Mouse (Mus musculus) embryonic fibroblast, embryonic 13.5 days (primary cell): ENCODE data around the gene Arih2. TPM values are rescaled to one million over a fixed set of nuclear protein-coding genes. Genes with fewer than 3 reads are reported as not detected.
A peak's percentile ranks its signal among the peaks of the same experiment; 100 is the strongest.

Source experiments
- H3K27ac ChIP-seq: 2 replicates; pipeline ENCODE4 v1.5.1; 2012; ENCODE audit warnings: low read length, control low read depth, inconsistent platforms; ENCODE audit not compliant: insufficient read depth
- H3K4me1 ChIP-seq: 2 replicates; pipeline ENCODE4 v1.6.1; 2011; ENCODE audit warnings: low read length; ENCODE audit not compliant: control insufficient read depth, insufficient read depth
- H3K4me3 ChIP-seq: 2 replicates; pipeline ENCODE4 v1.5.1; 2011; ENCODE audit warnings: mild to moderate bottlenecking, control low read depth, low read length; ENCODE audit not compliant: insufficient read depth
- CTCF ChIP-seq: IDR thresholded peaks from 2 replicates; pipeline ENCODE4 v1.5.1; 2011; ENCODE audit warnings: mild to moderate bottlenecking, control low read depth, low read length, moderate library complexity, borderline replicate concordance; ENCODE audit not compliant: insufficient read depth
- POLR2A ChIP-seq: IDR thresholded peaks from 2 replicates; pipeline ENCODE4 v1.6.1; 2011; ENCODE audit warnings: low read depth, mild to moderate bottlenecking, control low read depth, low read length, moderate library complexity
- polyA plus RNA-seq: library from polyadenylated mRNA; stranded (reverse); fragments of >200 nt; gene quantifications from 2 replicates; pipeline ENCODE4 v1.2.4, GENCODE M21; 2011; ENCODE audit warnings: low read depth; ENCODE audit not compliant: missing spikeins, insufficient read length

Gene Arih2
- polyA plus RNA-seq, 1 experiment = 73.9 TPM

DNA sequence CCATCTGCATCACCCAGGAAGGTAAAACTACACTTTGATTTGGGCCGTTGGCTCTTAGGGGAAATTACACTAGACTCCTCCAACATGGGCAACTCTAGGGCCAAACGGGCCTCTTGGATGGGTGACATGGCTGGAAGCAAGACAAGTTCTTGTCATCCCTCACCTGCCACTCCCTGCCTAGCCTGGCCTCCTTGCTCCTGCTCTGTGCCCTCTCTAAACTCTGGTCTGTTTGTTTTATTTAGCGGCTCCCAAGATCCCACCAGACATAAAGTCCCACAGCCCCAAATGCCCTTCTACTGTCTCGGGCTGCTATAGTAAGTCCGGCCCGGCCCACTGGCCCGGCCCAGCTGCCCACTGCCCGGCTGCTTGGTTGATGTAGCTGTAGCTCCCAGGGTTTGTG lies 85.5 kb downstream of the Arih2 start:
- H3K4me3 ChIP-seq = no peak overlapping the region
- TF ChIP-seq CTCF (no peak), POLR2A (no peak)
- no peak overlapping the region for H3K27ac ChIP-seq
- H3K4me1 ChIP-seq = peaks cover 4% of the 10 kb centered on the region; the same call in 1 of the 2 replicates

DNA sequence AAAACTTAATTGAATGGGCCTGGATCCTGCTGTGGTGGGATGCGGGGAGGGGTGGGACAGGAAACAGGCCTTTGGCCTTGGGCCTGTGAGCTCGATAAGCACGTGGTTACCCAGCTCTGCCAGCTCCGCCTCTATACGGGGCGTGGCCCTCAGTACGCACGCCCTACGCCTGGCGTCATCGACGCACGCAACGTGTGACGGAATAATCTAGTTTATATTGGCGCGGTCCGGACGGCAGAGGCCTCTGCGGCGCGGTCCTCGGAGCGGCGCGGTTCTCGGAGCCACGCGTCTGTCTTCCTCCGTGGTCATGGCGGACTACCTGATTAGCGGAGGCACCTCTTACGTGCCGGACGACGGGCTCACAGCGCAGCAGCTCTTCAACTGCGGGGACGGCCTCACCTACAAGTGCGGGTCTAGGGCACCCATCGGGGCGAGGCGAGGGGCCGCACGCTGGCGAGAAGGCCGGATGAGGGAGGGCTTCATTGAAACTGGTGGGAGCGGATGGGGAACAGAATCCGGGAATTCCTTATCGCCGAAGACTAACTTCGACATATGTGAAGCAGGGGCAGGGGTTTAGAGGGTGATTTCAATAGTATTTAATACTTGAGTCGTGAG lies 88.9 kb downstream of the Arih2 start, which contains the start of gene Impdh2:
Gene Impdh2, plus strand, starts transcription at position 60 of the 615 bp plus-strand sequence.
- no peak for TF ChIP-seq CTCF
- TF ChIP-seq POLR2A = peak; percentile 89
- Histone ChIP-seq H3K27ac (peak within 1 kb of the TSS; percentile 6; the same call in 1 of the 2 replicates), H3K4me1 (0 out of 2 replicates have a peak, but pooled peaks cover 4% of the 10 kb centered on the region), H3K4me3 (peak within 1 kb of the TSS; percentile 87)

DNA sequence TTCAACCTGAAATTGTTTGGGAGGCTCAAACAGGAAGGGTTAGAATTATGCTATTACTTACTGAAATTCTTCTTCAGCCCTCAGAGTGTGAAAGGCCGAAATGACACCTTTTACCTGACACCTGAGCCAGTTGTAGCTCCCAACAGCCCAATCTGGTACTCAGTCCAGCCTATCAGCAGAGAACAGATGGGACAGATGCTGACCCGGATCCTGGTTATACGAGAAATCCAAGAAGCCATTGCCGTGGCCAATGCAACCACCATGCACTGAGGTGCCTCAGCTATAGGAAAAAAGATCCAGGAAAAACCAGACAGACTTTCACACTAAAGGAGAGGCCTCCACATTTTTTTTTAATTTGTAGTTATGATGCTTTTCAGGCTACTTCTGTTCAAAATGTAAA lies 90.0 kb downstream of the Arih2 start:
- H3K27ac ChIP-seq = no peak overlapping the region

More for the DNA sequence above, 90.0 kb downstream of the Arih2 start:
- no peak overlapping the region for H3K4me3 ChIP-seq
- 0 out of 2 replicates have a peak, but pooled peaks cover 4% of the 10 kb centered on the region for H3K4me1 ChIP-seq
- TF ChIP-seq POLR2A (no peak), CTCF (no peak)

Other genes with a start within 250 kb of the Arih2 start
- 0.22 TPM in 1 of 2 replicates, not detected in the other for gene Ccdc36, start 220.9 kb downstream of the Arih2 start, polyA plus RNA-seq
- gene BC048562, start 212.9 kb downstream of the Arih2 start, polyA plus RNA-seq = not detected in 2 replicates
- gene Ccdc71, start 188.9 kb downstream of the Arih2 start, polyA plus RNA-seq = 18.3 and 19.8 TPM in 2 replicates
- 6.5 and 8.3 TPM in 2 replicates for gene Klhdc8b, start 187.8 kb downstream of the Arih2 start, polyA plus RNA-seq
- gene Lamb2, start 169.7 kb downstream of the Arih2 start, polyA plus RNA-seq = 118 and 152 TPM in 2 replicates
- gene Usp19, start 158.8 kb downstream of the Arih2 start, polyA plus RNA-seq = 77.0 and 80.7 TPM in 2 replicates
- gene Qars, start 141.7 kb downstream of the Arih2 start, polyA plus RNA-seq = 261 and 263 TPM in 2 replicates
- 113 and 133 TPM in 2 replicates for gene Qrich1, start 132.6 kb downstream of the Arih2 start, polyA plus RNA-seq
- gene Impdh2, start 89.1 kb downstream of the Arih2 start, polyA plus RNA-seq = 176 and 180 TPM in 2 replicates
- 19.5 and 25.5 TPM in 2 replicates for gene Ndufaf3, start 82.0 kb downstream of the Arih2 start, polyA plus RNA-seq
- 29.2 and 38.2 TPM in 2 replicates for gene Dalrd3, start 79.5 kb downstream of the Arih2 start, polyA plus RNA-seq
- 40.4 and 42.8 TPM in 2 replicates for gene Wdr6, start 70.6 kb downstream of the Arih2 start, polyA plus RNA-seq
- 3.4 and 4.8 TPM in 2 replicates for gene P4htm, start 51.7 kb downstream of the Arih2 start, polyA plus RNA-seq
- gene Slc25a20, start 12.7 kb upstream of the Arih2 start, polyA plus RNA-seq = 35.0 and 36.6 TPM in 2 replicates
- gene Prkar2a, start 39.9 kb upstream of the Arih2 start, polyA plus RNA-seq = 61.9 and 78.8 TPM in 2 replicates
- 83.0 and 93.8 TPM in 2 replicates for gene Ip6k2, start 134.4 kb upstream of the Arih2 start, polyA plus RNA-seq
- gene Nckipsd, start 159.0 kb upstream of the Arih2 start, polyA plus RNA-seq = 7.6 and 8.7 TPM in 2 replicates
- 0.23 and 0.42 TPM in 2 replicates for gene Celsr3, start 176.9 kb upstream of the Arih2 start, polyA plus RNA-seq
- 9.7 and 10.1 TPM in 2 replicates for gene Slc26a6, start 203.9 kb upstream of the Arih2 start, polyA plus RNA-seq